In genomic region chr2:143131098-143131646, GRCm38 (mm10) we compare ENCODE assay signal across 13 mouse cellular contexts. TPM values are rescaled to one million over a fixed set of nuclear protein-coding genes. Genes with fewer than 3 reads are reported as not detected.
DNase-seq lines count a peak whose midpoint lies in the region; ATAC-seq and TF ChIP-seq lines count a peak whose summit lies in the region.
"Had no signal": no experiment of that assay in that cellular context is flagged by ENCODE, and none has a peak within 500 bp of the region (broad histone marks: within the 10 kb centered on the region; RNA-seq: fewer than 3 reads in every experiment).

No protein-coding gene starts in this region.

- no peak overlapping the region for H3K9ac ChIP-seq in heart, adult 2 months (ENCODE audit: low read depth, low read length)
- no peak overlapping the region for H3K9ac ChIP-seq in neural tube, embryonic 12.5 days
- H3K9ac ChIP-seq: lung, embryonic 15.5 days; stomach, embryonic 15.5 days had no signal

- TF ChIP-seq EP300 in heart, adult 2 months (IDR thresholded peaks at IDR 0.05; ENCODE audit: insufficient read depth, low read depth, low read length), result no peak

- no peaks in the 10 kb centered on the region for H3K9me3 ChIP-seq in neural tube, embryonic 12.5 days
- H3K9me3 ChIP-seq: heart, embryonic 10.5 days; lung, embryonic 15.5 days; stomach, embryonic 15.5 days had no signal

- intact Hi-C loops in heart, postnatal 10 days (cut with DNase I), result no loop called here
- intact Hi-C loops in heart, adult 2 months (cut with DNase I), result no loop called here

- TF ChIP-seq POLR2A in heart, adult 2 months (IDR thresholded peaks at IDR 0.05; ENCODE audit: insufficient read depth, low read depth, low read length), result no peak

- H3K4me1 ChIP-seq in heart, adult 2 months (ENCODE audit: control insufficient read depth, insufficient read depth, low read length), result no peaks in the 10 kb centered on the region
- no peaks in the 10 kb centered on the region for H3K4me1 ChIP-seq in neural tube, embryonic 12.5 days
- H3K4me1 ChIP-seq: heart, embryonic 10.5 days; lung, embryonic 15.5 days; stomach, embryonic 15.5 days had no signal

- ATAC-seq in neural tube, embryonic 12.5 days (ENCODE audit: low FRiP score, low read depth), result peak; percentile 50; the same call in 1 of the 2 replicates
- ATAC-seq in inflammation-experienced regulatory T-cells, adult 6 months, result no peak
- ATAC-seq: CD4-positive, CD25-positive, alpha-beta regulatory T cell, adult 4 months had no signal

- H3K27ac ChIP-seq in heart, adult 2 months, result no peak overlapping the region
- H3K27ac ChIP-seq in neural tube, embryonic 12.5 days, result no peak overlapping the region
- H3K27ac ChIP-seq: heart, embryonic 10.5 days; lung, embryonic 15.5 days; stomach, embryonic 15.5 days had no signal

- 31% methylated on average over 5 of the region's 5 CpGs for WGBS in heart, adult 2 months
- 81% methylated on average over 5 of the region's 5 CpGs for WGBS in neural tube, embryonic 12.5 days

- no peak overlapping the region for H3K4me2 ChIP-seq in neural tube, embryonic 12.5 days (replicated peaks)
- H3K4me2 ChIP-seq: lung, embryonic 15.5 days; stomach, embryonic 15.5 days had no signal

- no peak overlapping the region for H3K4me3 ChIP-seq in heart, adult 2 months
- H3K4me3 ChIP-seq in neural tube, embryonic 12.5 days, result no peak overlapping the region
- H3K4me3 ChIP-seq: heart, embryonic 10.5 days; lung, embryonic 15.5 days; stomach, embryonic 15.5 days had no signal

- H3K36me3 ChIP-seq in heart, adult 2 months (ENCODE audit: control insufficient read depth, insufficient read depth, low read length), result no peaks in the 10 kb centered on the region; the same call in 1 of the 2 replicates
- H3K36me3 ChIP-seq in neural tube, embryonic 12.5 days, result no peaks in the 10 kb centered on the region
- H3K36me3 ChIP-seq: heart, embryonic 10.5 days; lung, embryonic 15.5 days; stomach, embryonic 15.5 days had no signal

- TF ChIP-seq CTCF in heart, adult 2 months (IDR thresholded peaks at IDR 0.05), result no peak

- H3K27me3 ChIP-seq in heart, adult 2 months (ENCODE audit: control insufficient read depth, insufficient read depth, low read length), result no peaks in the 10 kb centered on the region
- no peaks in the 10 kb centered on the region for H3K27me3 ChIP-seq in neural tube, embryonic 12.5 days (replicated peaks)
- H3K27me3 ChIP-seq: lung, embryonic 15.5 days; stomach, embryonic 15.5 days had no signal

- DNase-seq in heart, postnatal 10 days, result peak; percentile 17 to 24
- no peak for DNase-seq in heart, adult 2 months
- no peak for DNase-seq in neural tube, embryonic 10.5 days (ENCODE audit: extremely low spot score, low spot score)
- peak; percentile 22 for DNase-seq in cerebellum, adult 11 months
- peak; percentile 25 to 66 for DNase-seq in layer of hippocampus, adult 18-20 months (ENCODE audit: low spot score in 2 of 2)
- no peak for DNase-seq in lung, postnatal 14 days

- no peaks in the 10 kb centered on the region for H3K79me2 ChIP-seq in heart, adult 2 months (replicated peaks; ENCODE audit: control insufficient read depth, insufficient read depth, low read length)

RNA-seq across cellular contexts. Expression of gene Otor, which starts 52.9 kb away (rescaled TPM):
- total RNA-seq in heart, postnatal 10 days (2021), result not detected
- total RNA-seq in heart, adult 2 months (2021), result not detected
- polyA plus RNA-seq in heart, adult 2 months (2012; rRNA removed), result not detected in 2 replicates
- 2.0 and 2.3 TPM in 2 replicates for polyA plus RNA-seq in neural tube, embryonic 12.5 days (2016; fragmentation: Nextera tagmentation; extraction: Ambion mirVana)
- total RNA-seq in layer of hippocampus, adult 18-20 months (2021), result under 1 TPM in 1 of 2 experiments, not detected in 1; 0.45 TPM
- polyA plus RNA-seq in inflammation-experienced regulatory T-cells, adult 6 months (2017; shearing (Covaris generic)), result not detected
- total RNA-seq: layer of hippocampus, postnatal 25 days had no signal
- polyA plus RNA-seq: CD4-positive, CD25-positive, alpha-beta regulatory T cell, adult 4 months had no signal

Comparison
In these comparisons a context has a peak if more than half of its experiments do, and no peak if none do; other contexts are left out.
1. DNase-seq: peak in heart, postnatal 10 days (2 of 2), cerebellum, adult 11 months (single experiment) and layer of hippocampus, adult 18-20 months (2 of 2); none in heart, adult 2 months (0 of 2), neural tube, embryonic 10.5 days (single experiment) and lung, postnatal 14 days (single experiment).